Mouse (Mus musculus) kidney, adult 2 months (tissue): ENCODE measurements around the gene Dgkh. TPM values are rescaled to one million over a fixed set of nuclear protein-coding genes. Genes with fewer than 3 reads are reported as not detected.
A peak's percentile ranks its signal among the peaks of the same experiment; 100 is the strongest.

Experiments
- DNase-seq: peaks from one replicate; pipeline ENCODE4 v3.0.0; 2021
- H3K27ac ChIP-seq: fragments of 200-500 bp; 2 replicates; pipeline ENCODE4 v1.5.1; 2012; ENCODE audit warnings: low read depth, low read length, control low read depth, inconsistent platforms; ENCODE audit not compliant: insufficient read depth
- H3K27me3 ChIP-seq: fragments of 200-500 bp; replicated peaks from 2 replicates; pipeline ENCODE4 v1.6.1; 2012; ENCODE audit warnings: mild to moderate bottlenecking, moderate library complexity, low read length, inconsistent platforms; ENCODE audit not compliant: control insufficient read depth, insufficient read depth
- H3K36me3 ChIP-seq: fragments of 200-500 bp; 2 replicates; pipeline ENCODE4 v1.6.1; 2012; ENCODE audit warnings: mild to moderate bottlenecking, moderate library complexity, low read length, inconsistent platforms; ENCODE audit not compliant: control insufficient read depth, insufficient read depth
- H3K4me1 ChIP-seq: fragments of 200-500 bp; 2 replicates; pipeline ENCODE4 v1.6.1; 2011; ENCODE audit warnings: low read length; ENCODE audit not compliant: control insufficient read depth, insufficient read depth
- H3K4me3 ChIP-seq: fragments of 200-500 bp; 2 replicates; pipeline ENCODE4 v1.5.1; 2011; ENCODE audit warnings: mild to moderate bottlenecking, low read depth, low read length, control low read depth; ENCODE audit not compliant: insufficient read depth
- CTCF ChIP-seq: fragments of 200-500 bp; conservative IDR thresholded peaks from 2 replicates; pipeline ENCODE4 v1.5.1; 2011; ENCODE audit warnings: low read depth, mild to moderate bottlenecking, control low read depth, low read length, moderate library complexity, mixed read lengths; ENCODE audit not compliant: insufficient read depth, insufficient read length
- POLR2A ChIP-seq: fragments of 200-500 bp; IDR thresholded peaks from one replicate; pipeline ENCODE4 v1.6.1; 2011; ENCODE audit warnings: low read depth, low read length, control low read depth
- WGBS: fragments of 180-500 bp; shearing (Covaris S2); methylation state at CpG from one replicate; pipeline ENCODE4 v1.1.7; 2018; 5-methylcytosine and 5-hydroxymethylcytosine counted together
- polyA plus RNA-seq: library from polyadenylated mRNA; depleted of rRNA; stranded (reverse); fragments of >200 nt; gene quantifications from 2 replicates; pipeline ENCODE4 v1.2.3, GENCODE M21; 2012

Gene Dgkh
- polyA plus RNA-seq, 1 experiment: 1.9 TPM

GRCm38 (mm10) chr14:78630923-78631875 is 101.4 kb downstream of the Dgkh start:
- 94% methylated on average over 4 of the region's 4 CpGs for WGBS
- no peaks in the 10 kb centered on the region for H3K36me3 ChIP-seq
- no peak overlapping the region for H3K4me3 ChIP-seq
- DNase-seq: no peak
- TF ChIP-seq POLR2A (no peak), CTCF (no peak)
- peaks cover 6% of the 10 kb centered on the region; the same call in 1 of the 2 replicates for H3K4me1 ChIP-seq
- no peaks in the 10 kb centered on the region for H3K27me3 ChIP-seq
- H3K27ac ChIP-seq: no peak overlapping the region

- 83% methylated on average over 21 of the region's 21 CpGs for WGBS
- TF ChIP-seq CTCF (peak; percentile 50), POLR2A (no peak)
- Histone ChIP-seq H3K27ac (no peak overlapping the region), H3K4me3 (no peak overlapping the region), H3K4me1 (no peaks in the 10 kb centered on the region), H3K27me3 (no peaks in the 10 kb centered on the region), H3K36me3 (no peaks in the 10 kb centered on the region; the same call in 1 of the 2 replicates)
- DNase-seq: peak; percentile 55
Measured at GRCm38 (mm10) chr14:78627516-78628275, 104.9 kb downstream of the Dgkh start.

- 80% methylated on average over 9 of the region's 9 CpGs for WGBS
- no peak overlapping the region for H3K4me3 ChIP-seq
- no peak for DNase-seq
- peaks cover 1% of the 10 kb centered on the region; the same call in 1 of the 2 replicates for H3K36me3 ChIP-seq
- H3K27me3 ChIP-seq: no peaks in the 10 kb centered on the region
- no peaks in the 10 kb centered on the region for H3K4me1 ChIP-seq
- H3K27ac ChIP-seq: no peak overlapping the region
- TF ChIP-seq CTCF (no peak), POLR2A (no peak)
Measured at GRCm38 (mm10) chr14:78618883-78619295, 113.7 kb downstream of the Dgkh start.

GRCm38 (mm10) chr14:78613569-78613968 is 119.0 kb downstream of the Dgkh start:
- Histone ChIP-seq H3K27me3 (no peaks in the 10 kb centered on the region), H3K4me1 (no peaks in the 10 kb centered on the region), H3K36me3 (no peaks in the 10 kb centered on the region; the same call in 1 of the 2 replicates), H3K27ac (no peak overlapping the region), H3K4me3 (no peak overlapping the region)
- no peak for DNase-seq
- TF ChIP-seq POLR2A (no peak), CTCF (peak; percentile 40; the same call in 1 of the 2 replicates)
- WGBS: 84% methylated on average over 5 of the region's 5 CpGs

GRCm38 (mm10) chr14:78612111-78612788 is 120.3 kb downstream of the Dgkh start:
- whole genome bisulfite sequencing: 73% methylated on average over 9 of the region's 9 CpGs
- no peak for DNase-seq
- no peaks in the 10 kb centered on the region for H3K4me1 ChIP-seq
- H3K4me3 ChIP-seq: no peak overlapping the region
- H3K27ac ChIP-seq: no peak overlapping the region
- no peak for TF ChIP-seq CTCF
- no peak for TF ChIP-seq POLR2A
- H3K27me3 ChIP-seq: no peaks in the 10 kb centered on the region
- no peaks in the 10 kb centered on the region; the same call in 1 of the 2 replicates for H3K36me3 ChIP-seq

GRCm38 (mm10) chr14:78594916-78595315 is 137.7 kb downstream of the Dgkh start:
- 85% methylated on average over 6 of the region's 6 CpGs for WGBS
- no peak overlapping the region for H3K27ac ChIP-seq
- no peaks in the 10 kb centered on the region; the same call in none of the 2 replicates for H3K36me3 ChIP-seq
- no peaks in the 10 kb centered on the region for H3K27me3 ChIP-seq
- H3K4me3 ChIP-seq: no peak overlapping the region
- no peak for DNase-seq
- no peak for TF ChIP-seq POLR2A
- no peak for TF ChIP-seq CTCF
- H3K4me1 ChIP-seq: no peaks in the 10 kb centered on the region
